Mouse (Mus musculus) C2C12 (cell line): ENCODE measurements around the gene Rhbdf2. TPM values are rescaled to one million over a fixed set of nuclear protein-coding genes. Genes with fewer than 3 reads are reported as not detected.
"Not testable (repeated sequence)": the region's sequence is repeated elsewhere in the genome, so short reads cannot be mapped to it uniquely, and the experiment has no call there.

Experiments
- H3K27me3 ChIP-seq: one replicate; pipeline ENCODE4 v1.6.1; 2011; ENCODE audit not compliant: control insufficient read depth, insufficient read depth, insufficient read length
- H3K36me3 ChIP-seq: one replicate; pipeline ENCODE4 v1.6.1; 2011; ENCODE audit not compliant: control insufficient read depth, insufficient read depth
- H3K4me3 ChIP-seq: one replicate; pipeline ENCODE4 v1.5.1; 2011; ENCODE audit warnings: mild to moderate bottlenecking, control low read depth; ENCODE audit not compliant: poor library complexity, insufficient read depth, severe bottlenecking
- H3K79me2 ChIP-seq: one replicate; pipeline ENCODE4 v1.6.1; 2011; ENCODE audit not compliant: control insufficient read depth, insufficient read depth
- H3K79me3 ChIP-seq: one replicate; pipeline ENCODE4 v1.6.1; 2011; ENCODE audit warnings: low read depth, control low read depth
- H3ac ChIP-seq: one replicate; pipeline ENCODE3; 2011; ENCODE audit warnings: low read depth; ENCODE audit not compliant: control insufficient read depth, insufficient read length
- CEBPB ChIP-seq: IDR thresholded peaks from one replicate; pipeline ENCODE4 v1.6.1; 2011; ENCODE audit warnings: low read depth, mild to moderate bottlenecking, control low read depth, moderate library complexity
- CTCF ChIP-seq: IDR thresholded peaks from one replicate; pipeline ENCODE4 v1.5.1; 2011; ENCODE audit not compliant: control insufficient read depth, insufficient read depth, insufficient read length
- FOSL1 ChIP-seq: IDR thresholded peaks from one replicate; pipeline ENCODE4 v1.8.0; 2011; ENCODE audit warnings: mild to moderate bottlenecking, low read length; ENCODE audit not compliant: poor library complexity, insufficient read depth, severe bottlenecking
- MAX ChIP-seq: IDR thresholded peaks from one replicate; pipeline ENCODE4 v1.6.1; 2011; ENCODE audit warnings: mild to moderate bottlenecking, control low read depth
- MYOD1 ChIP-seq: IDR thresholded peaks from one replicate; pipeline ENCODE4 v1.6.1; 2011; ENCODE audit warnings: low read depth; ENCODE audit not compliant: control insufficient read depth, insufficient read length
- MYOG ChIP-seq: IDR thresholded peaks from one replicate; pipeline ENCODE4 v1.6.1; 2011; ENCODE audit not compliant: control insufficient read depth, insufficient read length; ENCODE audit errors: extremely low read depth
- USF1 ChIP-seq: IDR thresholded peaks from one replicate; pipeline ENCODE4 v1.6.1; 2011; ENCODE audit warnings: low read depth, mild to moderate bottlenecking, control low read depth, moderate library complexity
- polyA plus RNA-seq: library from polyadenylated mRNA; unstranded; fragments of >200 nt; fragmentation: generic; extraction: Trizol; gene quantifications from one replicate; pipeline ENCODE4 v1.2.1, GENCODE M21; 2012; ENCODE audit warnings: missing spikeins

Gene Rhbdf2
- polyA plus RNA-seq, 1 experiment = 1.9 TPM

GRCm38 (mm10) chr11:116668381-116668825 lies 41.6 kb upstream of the Rhbdf2 start:
- TF ChIP-seq CTCF (no peak), MYOD1 (no peak), MYOG (no peak), MAX (no peak), CEBPB (no peak), USF1 (no peak), FOSL1 (no peak)
- H3K79me3 ChIP-seq = peaks cover 19% of the 10 kb centered on the region

GRCm38 (mm10) chr11:116667930-116668329 lies 41.1 kb upstream of the Rhbdf2 start:
- peaks cover 4% of the 10 kb centered on the region for H3K27me3 ChIP-seq
- H3K4me3 ChIP-seq = no peak overlapping the region
- H3K79me2 ChIP-seq = peaks cover 18% of the 10 kb centered on the region
- no peak for TF ChIP-seq MYOD1
- TF ChIP-seq CTCF = no peak
- no peak for TF ChIP-seq USF1
- TF ChIP-seq MAX = no peak
- TF ChIP-seq CEBPB = no peak
- no peak for TF ChIP-seq MYOG
- no peak for TF ChIP-seq FOSL1
- peaks cover 9% of the 10 kb centered on the region for H3K36me3 ChIP-seq
- H3K79me3 ChIP-seq = peaks cover 14% of the 10 kb centered on the region
- no peak overlapping the region for H3ac ChIP-seq

More at GRCm38 (mm10) chr11:116668381-116668825, 41.6 kb upstream of the Rhbdf2 start:
- H3ac ChIP-seq = no peak overlapping the region
- H3K79me2 ChIP-seq = peaks cover 23% of the 10 kb centered on the region
- no peak overlapping the region for H3K4me3 ChIP-seq
- peaks cover 4% of the 10 kb centered on the region for H3K27me3 ChIP-seq
- H3K36me3 ChIP-seq = peaks cover 14% of the 10 kb centered on the region

- not testable (repeated sequence) for H3K4me3 ChIP-seq, H3K79me2 ChIP-seq, H3K27me3 ChIP-seq, H3K36me3 ChIP-seq, H3ac ChIP-seq, H3K79me3 ChIP-seq
These were observed 40.2 kb upstream of the Rhbdf2 start for GRCm38 (mm10) chr11:116667012-116667411.

- Histone ChIP-seq H3K4me3 (no peak overlapping the region), H3K79me3 (peaks cover under 1% of the 10 kb centered on the region), H3ac (no peak overlapping the region), H3K36me3 (no peaks in the 10 kb centered on the region), H3K79me2 (peaks cover 4% of the 10 kb centered on the region), H3K27me3 (peaks cover 4% of the 10 kb centered on the region)
- TF ChIP-seq MYOG = no peak
- TF ChIP-seq CEBPB = peak; percentile 18
- TF ChIP-seq USF1 = no peak
- no peak for TF ChIP-seq FOSL1
- TF ChIP-seq MYOD1 = no peak
These were observed 39.7 kb upstream of the Rhbdf2 start for GRCm38 (mm10) chr11:116666566-116666965.

GRCm38 (mm10) chr11:116665289-116665688 lies 38.5 kb upstream of the Rhbdf2 start:
- Histone ChIP-seq H3K27me3 (peaks cover 4% of the 10 kb centered on the region), H3K79me3 (no peaks in the 10 kb centered on the region), H3K36me3 (no peaks in the 10 kb centered on the region), H3K79me2 (no peaks in the 10 kb centered on the region), H3K4me3 (no peak overlapping the region), H3ac (no peak overlapping the region)
- TF ChIP-seq CEBPB = no peak
- no peak for TF ChIP-seq CTCF
- no peak for TF ChIP-seq MAX
- no peak for TF ChIP-seq FOSL1

GRCm38 (mm10) chr11:116661948-116662377 lies 35.1 kb upstream of the Rhbdf2 start:
- no peak for TF ChIP-seq CTCF
- no peak for TF ChIP-seq FOSL1
- TF ChIP-seq MYOG = no peak
- TF ChIP-seq CEBPB = no peak
- TF ChIP-seq USF1 = no peak
- no peak for TF ChIP-seq MAX
- TF ChIP-seq MYOD1 = no peak
- Histone ChIP-seq H3K36me3 (no peaks in the 10 kb centered on the region), H3K4me3 (no peak overlapping the region), H3K79me3 (no peaks in the 10 kb centered on the region), H3K79me2 (no peaks in the 10 kb centered on the region), H3ac (no peak overlapping the region), H3K27me3 (no peaks in the 10 kb centered on the region)
